Mouse (Mus musculus) forebrain, embryonic 10.5 days (tissue): ENCODE measurements around the gene 1700018G05Rik. TPM values are rescaled to one million over a fixed set of nuclear protein-coding genes. Genes with fewer than 3 reads are reported as not detected.

Experiments
- polyA plus RNA-seq: library from polyadenylated mRNA; unstranded; fragments of >200 nt; fragmentation: Nextera tagmentation; extraction: Ambion mirVana; gene quantifications from 2 replicates; pipeline ENCODE4 v1.2.1, GENCODE M21; 2016

Gene 1700018G05Rik
- polyA plus RNA-seq, 1 experiment from 2014 or later: not detected

Other genes starting within 250 kb of the 1700018G05Rik start
- gene Gm3880, start 241.4 kb upstream of the 1700018G05Rik start, polyA plus RNA-seq: not detected in 2 replicates
- gene Gm9112, start 220.7 kb upstream of the 1700018G05Rik start, polyA plus RNA-seq: not detected in 2 replicates
- not detected in 2 replicates for gene Dmrtc1b, start 220.5 kb upstream of the 1700018G05Rik start, polyA plus RNA-seq
- gene Dmrtc1c1, start 125.4 kb upstream of the 1700018G05Rik start, polyA plus RNA-seq: not detected in 2 replicates
- gene Dmrtc1c2, start 73.8 kb upstream of the 1700018G05Rik start, polyA plus RNA-seq: not detected in 2 replicates
- not detected in 2 replicates for gene 1700031F05Rik, start 60.4 kb upstream of the 1700018G05Rik start, polyA plus RNA-seq
- gene Dmrtc1a, start 19.7 kb upstream of the 1700018G05Rik start, polyA plus RNA-seq: 0.16 TPM in 1 of 2 replicates, not detected in the other
- not detected in 2 replicates for gene 1700011M02Rik, start 19.5 kb upstream of the 1700018G05Rik start, polyA plus RNA-seq